Mouse (Mus musculus) C2C12 (cell line): ENCODE measurements around the gene Rasgrp1.

Experiments
- CTCF ChIP-seq: IDR thresholded peaks from one replicate; pipeline ENCODE4 v1.5.1; 2011; ENCODE audit not compliant: control insufficient read depth, insufficient read depth, insufficient read length
- MYOG ChIP-seq: IDR thresholded peaks from one replicate; pipeline ENCODE4 v1.6.1; 2011; ENCODE audit not compliant: control insufficient read depth, insufficient read length; ENCODE audit errors: extremely low read depth

DNA sequence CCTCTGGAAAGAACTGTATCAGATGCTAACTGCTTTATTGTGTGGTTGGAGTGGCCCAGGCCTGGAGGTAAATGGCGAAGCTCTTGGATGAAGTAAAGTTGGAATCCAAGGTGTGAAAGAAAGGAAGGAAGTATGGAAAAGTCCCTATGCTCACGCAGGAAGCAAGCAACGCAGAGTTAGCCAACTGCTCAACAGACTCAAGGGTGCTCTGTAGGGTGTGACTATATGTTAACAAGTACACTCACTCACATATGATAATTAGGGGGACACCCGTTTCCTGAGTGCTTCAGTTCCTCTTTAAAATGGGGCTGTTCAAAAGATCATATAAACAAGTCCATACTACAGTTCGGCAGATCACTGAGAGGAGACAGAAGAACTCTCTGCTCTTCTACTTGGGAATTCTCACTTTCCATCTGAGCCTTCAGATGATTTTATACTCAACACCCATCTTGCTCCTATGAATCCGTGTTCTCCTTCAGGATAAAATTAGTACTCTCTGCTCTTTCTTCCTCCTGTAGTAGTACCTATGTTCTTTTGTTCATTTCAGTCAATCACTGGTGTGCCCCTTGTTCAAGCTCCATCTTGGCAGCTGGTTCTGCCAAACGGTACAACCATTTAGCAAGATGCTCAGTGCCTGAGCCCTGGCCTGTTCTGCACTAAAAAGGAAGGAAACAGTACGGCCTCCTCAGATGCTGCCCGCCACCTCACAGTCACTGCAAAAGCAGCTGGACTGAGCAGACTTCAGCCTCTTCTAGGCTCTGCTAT lies 14.1 kb downstream of the Rasgrp1 start:
- TF ChIP-seq CTCF, result no peak
- no peak for TF ChIP-seq MYOG
